Mouse (Mus musculus): ENCODE data around the gene Tmigd3. TPM values are rescaled to one million over a fixed set of nuclear protein-coding genes. Genes with fewer than 3 reads are reported as not detected.

The Tmigd3 gene
- polyA plus RNA-seq, 1 experiment from 2014 or later, result 0.43 TPM

- Histone ChIP-seq H3K4me3 (replicated peaks) (no peak overlapping the region), H3K4me2 (no peak overlapping the region), H3K9me3 (no peaks in the 10 kb centered on the region), H3K27me3 (no peaks in the 10 kb centered on the region), H3K4me1 (replicated peaks) (peaks cover 33% of the 10 kb centered on the region), H3K9ac (replicated peaks) (no peak overlapping the region), H3K27ac (no peak overlapping the region), H3K36me3 (no peaks in the 10 kb centered on the region)
- no peak for ATAC-seq (ENCODE audit: insufficient number of reproducible peaks, insufficient read depth, low FRiP score, low TSS enrichment, low read depth)
- WGBS, result 72% methylated on average over 19 of the region's 19 CpGs
Measured at GRCm38 (mm10) chr3:105892572-105893495, 22.1 kb downstream of the Tmigd3 start.

- 23% methylated on average over 6 of the region's 6 CpGs for WGBS
- no peak overlapping the region for H3K9ac ChIP-seq (replicated peaks)
- H3K36me3 ChIP-seq, result no peaks in the 10 kb centered on the region
- no peak overlapping the region for H3K4me2 ChIP-seq
- no peak overlapping the region for H3K4me3 ChIP-seq (replicated peaks)
- H3K9me3 ChIP-seq, result no peaks in the 10 kb centered on the region
- H3K27me3 ChIP-seq, result no peaks in the 10 kb centered on the region
- H3K4me1 ChIP-seq (replicated peaks), result peaks cover 33% of the 10 kb centered on the region
- no peak overlapping the region for H3K27ac ChIP-seq
- 0 out of 2 replicates have a peak, but pooled peaks have one; percentile 7 for ATAC-seq (ENCODE audit: insufficient number of reproducible peaks, insufficient read depth, low FRiP score, low TSS enrichment, low read depth)
Measured at GRCm38 (mm10) chr3:105893941-105894391, 23.3 kb downstream of the Tmigd3 start.

DNA sequence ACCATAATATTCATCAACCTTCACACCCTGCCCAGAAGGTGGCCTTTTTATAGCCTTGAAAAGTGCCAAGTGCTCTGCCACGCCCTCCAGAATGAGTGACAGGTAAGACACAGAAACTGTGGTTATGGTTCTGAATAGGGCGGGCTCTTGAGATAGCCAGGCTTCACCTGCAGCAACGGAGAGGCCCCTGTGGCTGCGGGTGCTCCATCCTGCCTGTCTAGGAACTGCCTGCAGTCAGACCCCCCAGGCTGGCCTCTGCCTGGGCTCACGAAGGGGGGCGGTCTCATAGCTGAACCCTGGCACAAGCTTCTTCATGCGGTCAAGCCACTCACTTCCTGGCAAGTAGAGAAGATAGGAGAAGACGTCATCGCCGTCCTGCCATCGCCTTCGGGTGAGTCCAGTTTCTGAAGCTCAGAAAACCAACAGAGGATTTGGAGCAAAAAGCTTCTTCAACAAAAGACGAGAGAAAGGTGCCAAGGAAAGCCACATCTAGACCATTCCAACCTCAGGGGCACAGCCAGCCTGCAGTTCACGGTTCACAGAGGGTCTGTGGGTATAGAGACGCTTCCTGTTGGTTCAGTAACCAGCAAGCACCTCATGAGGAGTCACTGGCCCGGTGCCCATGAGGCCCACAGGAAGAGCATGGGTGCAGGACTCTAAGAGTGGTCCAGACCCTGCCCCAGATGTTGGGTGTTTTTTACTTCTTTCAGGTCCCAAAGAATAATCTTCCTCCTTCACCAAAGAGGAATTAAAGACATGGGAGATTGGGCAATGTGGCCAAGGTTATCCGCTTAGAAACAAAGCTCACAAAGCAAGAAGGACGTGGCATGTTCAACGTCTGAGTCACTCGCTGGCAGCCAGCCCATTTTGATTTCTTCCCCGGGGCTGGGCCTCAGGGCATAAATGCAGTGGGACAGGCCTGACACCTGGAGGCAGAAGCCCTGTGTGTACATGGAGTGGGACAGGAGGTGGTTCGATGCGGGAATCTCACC, 24.2 kb downstream of the Tmigd3 start:
- no peak overlapping the region for H3K4me2 ChIP-seq
- H3K36me3 ChIP-seq, result no peaks in the 10 kb centered on the region
- ATAC-seq (ENCODE audit: insufficient number of reproducible peaks, insufficient read depth, low FRiP score, low TSS enrichment, low read depth), result no peak
- 72% methylated on average over 23 of the region's 23 CpGs for WGBS
- no peak overlapping the region for H3K9ac ChIP-seq (replicated peaks)
- peaks cover 33% of the 10 kb centered on the region for H3K4me1 ChIP-seq (replicated peaks)
- H3K27ac ChIP-seq, result no peak overlapping the region
- H3K4me3 ChIP-seq (replicated peaks), result no peak overlapping the region
- H3K27me3 ChIP-seq, result no peaks in the 10 kb centered on the region
- no peaks in the 10 kb centered on the region for H3K9me3 ChIP-seq

DNA sequence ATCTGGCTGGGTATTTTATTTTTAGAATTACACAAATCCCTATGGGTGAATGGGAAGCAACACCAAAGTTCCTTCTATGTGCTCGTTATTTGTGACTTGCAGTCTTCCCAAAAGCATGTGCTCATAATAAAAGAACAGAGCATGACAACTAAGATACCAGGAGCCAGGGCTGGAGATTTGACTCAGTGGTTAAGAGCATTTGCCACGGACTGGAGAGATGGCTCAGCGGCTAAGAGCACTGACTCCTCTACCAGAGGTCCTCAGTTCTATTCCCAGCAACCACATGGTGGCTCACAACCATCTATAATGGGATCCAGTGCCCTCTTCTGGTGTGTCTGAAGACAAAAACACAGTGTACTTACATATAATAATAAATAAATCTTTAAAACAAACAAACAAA, 26.1 kb downstream of the Tmigd3 start:
- no peak overlapping the region for H3K9ac ChIP-seq (replicated peaks)
- no peaks in the 10 kb centered on the region for H3K36me3 ChIP-seq
- no peak overlapping the region for H3K4me2 ChIP-seq

DNA sequence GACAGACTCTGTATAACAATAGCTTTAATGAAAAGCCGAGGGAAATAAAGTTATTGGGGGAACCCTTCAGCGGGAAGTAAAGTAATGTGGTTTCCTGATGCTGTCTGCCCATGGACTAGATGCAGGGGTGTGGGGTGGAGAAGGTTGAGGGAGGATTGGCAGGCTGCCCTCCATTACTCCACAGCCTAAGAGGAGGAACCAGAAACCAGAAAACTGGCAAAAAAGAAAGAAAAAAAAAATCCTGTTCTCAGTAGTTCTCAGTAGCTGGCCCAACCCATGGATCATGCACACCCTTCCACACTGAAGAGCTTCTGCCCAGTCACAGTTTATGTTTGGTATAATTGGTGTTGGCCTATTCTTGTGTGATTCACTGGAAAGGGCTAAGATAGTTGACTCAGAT, 27.6 kb downstream of the Tmigd3 start:
- WGBS, result 87% methylated on average over 2 of the region's 2 CpGs
- Histone ChIP-seq H3K4me3 (replicated peaks) (no peak overlapping the region), H3K4me1 (replicated peaks) (peaks cover 14% of the 10 kb centered on the region), H3K9ac (replicated peaks) (no peak overlapping the region), H3K4me2 (no peak overlapping the region), H3K36me3 (no peaks in the 10 kb centered on the region), H3K27ac (no peak overlapping the region), H3K27me3 (no peaks in the 10 kb centered on the region), H3K9me3 (no peaks in the 10 kb centered on the region)
- no peak for ATAC-seq (ENCODE audit: insufficient number of reproducible peaks, insufficient read depth, low FRiP score, low TSS enrichment, low read depth)

More for the DNA sequence above, 26.1 kb downstream of the Tmigd3 start:
- peaks cover 26% of the 10 kb centered on the region for H3K4me1 ChIP-seq (replicated peaks)
- no peak overlapping the region for H3K27ac ChIP-seq
- H3K9me3 ChIP-seq, result no peaks in the 10 kb centered on the region
- H3K4me3 ChIP-seq (replicated peaks), result no peak overlapping the region
- 79% methylated on average over 3 of the region's 3 CpGs for WGBS
- H3K27me3 ChIP-seq, result no peaks in the 10 kb centered on the region
- no peak for ATAC-seq (ENCODE audit: insufficient number of reproducible peaks, insufficient read depth, low FRiP score, low TSS enrichment, low read depth)

- Histone ChIP-seq H3K27me3 (no peaks in the 10 kb centered on the region), H3K4me2 (no peak overlapping the region), H3K4me3 (replicated peaks) (no peak overlapping the region), H3K27ac (no peak overlapping the region), H3K4me1 (replicated peaks) (peaks cover 9% of the 10 kb centered on the region), H3K36me3 (no peaks in the 10 kb centered on the region), H3K9ac (replicated peaks) (no peak overlapping the region), H3K9me3 (no peaks in the 10 kb centered on the region)
- ATAC-seq (ENCODE audit: insufficient number of reproducible peaks, insufficient read depth, low FRiP score, low TSS enrichment, low read depth), result no peak
- WGBS, result 70% methylated on average over 11 of the region's 11 CpGs
Measured at GRCm38 (mm10) chr3:105898861-105899260, 28.2 kb downstream of the Tmigd3 start.

- no peak overlapping the region for H3K27ac ChIP-seq
- H3K4me3 ChIP-seq (replicated peaks), result no peak overlapping the region
- 39% methylated on average over 8 of the region's 8 CpGs for WGBS
- peak; percentile 68 for ATAC-seq (ENCODE audit: insufficient number of reproducible peaks, insufficient read depth, low FRiP score, low TSS enrichment, low read depth)
- no peaks in the 10 kb centered on the region for H3K36me3 ChIP-seq
- H3K4me2 ChIP-seq, result no peak overlapping the region
- H3K4me1 ChIP-seq (replicated peaks), result peaks cover 2% of the 10 kb centered on the region
- H3K9ac ChIP-seq (replicated peaks), result no peak overlapping the region
- H3K9me3 ChIP-seq, result no peaks in the 10 kb centered on the region
- H3K27me3 ChIP-seq, result no peaks in the 10 kb centered on the region
Measured at GRCm38 (mm10) chr3:105899394-105900147, 28.9 kb downstream of the Tmigd3 start.

GRCm38 (mm10) chr3:105900266-105900665, 29.6 kb downstream of the Tmigd3 start:
- Histone ChIP-seq H3K4me2 (no peak overlapping the region), H3K9ac (replicated peaks) (no peak overlapping the region), H3K4me1 (replicated peaks) (no peaks in the 10 kb centered on the region), H3K27me3 (no peaks in the 10 kb centered on the region), H3K4me3 (replicated peaks) (no peak overlapping the region), H3K36me3 (no peaks in the 10 kb centered on the region), H3K9me3 (no peaks in the 10 kb centered on the region), H3K27ac (no peak overlapping the region)
- ATAC-seq (ENCODE audit: insufficient number of reproducible peaks, insufficient read depth, low FRiP score, low TSS enrichment, low read depth), result no peak
- 79% methylated on average over 6 of the region's 6 CpGs for WGBS

DNA sequence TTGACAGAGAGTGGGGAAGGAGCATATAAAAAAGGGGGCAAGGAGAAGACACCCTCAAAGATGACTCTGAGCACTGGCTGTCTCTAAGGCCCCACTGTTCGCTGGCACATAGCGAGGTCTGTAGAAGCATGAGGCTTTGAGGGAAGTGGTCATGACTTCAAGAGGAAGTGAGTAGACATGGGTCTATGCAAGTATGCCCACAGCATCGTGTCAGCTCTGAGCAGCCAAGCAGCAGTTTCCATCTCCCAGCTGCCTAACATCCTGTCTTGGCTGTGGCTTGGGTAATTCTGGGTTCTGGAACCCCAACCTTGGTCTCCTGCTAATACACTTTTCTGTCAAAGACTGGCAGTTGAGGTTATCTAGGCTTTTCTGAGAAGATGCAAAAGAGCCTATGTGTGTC, 30.0 kb downstream of the Tmigd3 start:
- WGBS, result 84% methylated on average over 3 of the region's 3 CpGs
- Histone ChIP-seq H3K9me3 (no peaks in the 10 kb centered on the region), H3K4me1 (replicated peaks) (no peaks in the 10 kb centered on the region), H3K9ac (replicated peaks) (no peak overlapping the region), H3K36me3 (no peaks in the 10 kb centered on the region), H3K4me3 (replicated peaks) (no peak overlapping the region), H3K27ac (no peak overlapping the region), H3K27me3 (no peaks in the 10 kb centered on the region), H3K4me2 (no peak overlapping the region)
- no peak for ATAC-seq (ENCODE audit: insufficient number of reproducible peaks, insufficient read depth, low FRiP score, low TSS enrichment, low read depth)

DNA sequence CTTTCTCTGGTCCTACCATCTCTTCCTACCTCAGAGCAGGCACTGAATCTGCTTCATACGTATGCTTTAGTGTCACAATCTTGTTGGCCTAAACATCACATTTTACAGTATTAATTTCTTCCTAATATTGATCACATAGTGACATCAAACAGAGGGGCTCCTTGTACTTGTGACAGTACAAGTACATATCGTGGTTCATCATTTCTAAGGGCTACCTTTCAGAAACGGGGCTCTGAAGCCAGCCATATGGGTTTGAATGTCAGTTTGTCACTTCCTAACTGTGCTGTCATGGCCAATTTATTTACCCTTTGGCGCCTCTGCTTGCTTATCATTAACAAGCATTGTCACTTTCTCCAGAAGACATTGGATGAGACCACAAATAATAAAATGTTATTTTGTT, 30.8 kb downstream of the Tmigd3 start:
- WGBS, result 72% methylated on average over 4 of the region's 4 CpGs
- H3K27ac ChIP-seq, result no peak overlapping the region
- no peaks in the 10 kb centered on the region for H3K4me1 ChIP-seq (replicated peaks)
- no peaks in the 10 kb centered on the region for H3K27me3 ChIP-seq
- no peaks in the 10 kb centered on the region for H3K9me3 ChIP-seq
- no peak overlapping the region for H3K4me3 ChIP-seq (replicated peaks)
- no peaks in the 10 kb centered on the region for H3K36me3 ChIP-seq
- no peak overlapping the region for H3K9ac ChIP-seq (replicated peaks)
- no peak overlapping the region for H3K4me2 ChIP-seq
- no peak for ATAC-seq (ENCODE audit: insufficient number of reproducible peaks, insufficient read depth, low FRiP score, low TSS enrichment, low read depth)

Measured in limb, embryonic 12.5 days (tissue).